Mouse (Mus musculus) layer of hippocampus, postnatal 14 days (tissue): ENCODE results near the gene Ccdc88c. TPM values are rescaled to one million over a fixed set of nuclear protein-coding genes. Genes with fewer than 3 reads are reported as not detected.

Experiments used
- DNase-seq, 2 experiments: peaks; one replicate each; pipeline ENCODE4 v3.0.0; 2021 to 2022; ENCODE audit warnings: low spot score in 2 of 2, mixed read lengths in 1 of 2
- total RNA-seq, 2 experiments: library from RNA; stranded (reverse); gene quantifications; 2 replicates each; pipeline ENCODE4 v1.2.3; 2021

The Ccdc88c gene
- total RNA-seq, 2 experiments from 2014 or later, result 33.5 to 38.3 TPM

DNA sequence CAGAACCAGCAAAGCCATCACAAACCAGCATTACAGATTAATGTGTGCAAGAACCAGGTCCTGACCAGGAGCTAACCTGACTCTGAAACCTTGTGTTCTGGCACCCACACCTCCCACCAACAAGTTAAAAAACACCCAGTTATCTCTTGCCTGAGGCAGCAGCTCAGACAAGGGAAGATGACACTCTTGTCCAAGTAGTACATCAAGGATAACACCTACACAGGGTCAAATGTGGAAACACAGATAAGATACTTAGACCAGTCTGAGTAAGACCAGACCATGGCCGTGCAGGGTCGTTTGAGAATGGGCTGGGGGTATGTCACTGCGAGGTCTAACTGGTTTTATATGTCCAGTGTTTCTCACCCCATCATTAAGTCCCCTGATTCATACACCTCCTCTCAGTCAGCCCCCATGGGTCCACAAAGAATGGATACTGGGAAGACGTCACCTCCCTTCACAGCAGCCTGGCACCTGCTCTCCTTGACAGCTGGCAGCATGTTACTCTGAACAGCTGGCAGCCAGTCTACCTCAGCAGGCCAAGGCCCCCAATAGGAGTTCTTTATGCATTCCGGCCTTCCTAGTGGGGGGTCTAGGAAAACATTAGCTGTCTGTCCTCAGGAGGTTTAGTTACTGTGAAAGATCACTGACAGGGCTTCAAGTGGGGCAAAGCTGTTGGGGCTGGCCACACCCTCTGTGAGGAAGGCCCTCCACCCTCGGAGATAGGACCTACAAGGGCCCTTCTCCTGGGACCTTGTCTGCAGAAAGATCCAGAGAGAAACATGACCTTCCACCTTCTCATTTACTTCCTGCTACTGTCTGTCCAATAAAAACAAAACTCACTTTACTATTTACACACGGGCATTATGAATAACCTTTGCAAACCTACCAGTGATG lies 29.5 kb downstream of the Ccdc88c start:
- no peak for DNase-seq

DNA sequence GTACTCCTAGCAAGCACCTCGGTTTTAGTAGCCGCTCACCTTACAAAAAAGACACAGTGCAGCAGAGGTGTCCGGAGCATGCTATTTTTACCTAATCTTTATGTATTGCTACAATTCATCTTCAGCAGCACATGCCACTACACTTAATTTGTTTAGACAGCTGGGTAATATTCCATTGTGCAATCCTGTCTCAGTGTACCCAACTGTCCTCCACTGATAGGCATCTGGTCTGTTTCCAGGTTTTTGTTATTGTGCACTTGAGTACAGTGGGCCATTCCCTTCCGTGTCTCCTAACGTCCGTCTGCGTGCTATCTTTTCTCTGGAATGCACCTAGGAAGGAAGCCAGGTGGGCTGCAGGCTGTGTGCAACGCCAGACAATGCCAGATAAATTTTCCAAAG lies 30.3 kb downstream of the Ccdc88c start:
- no peak for DNase-seq

- no peak for DNase-seq
Observed at GRCm38 (mm10) chr12:100997830-100998563, 30.9 kb downstream of the Ccdc88c start.

GRCm38 (mm10) chr12:100996378-100996898 lies 32.4 kb downstream of the Ccdc88c start:
- DNase-seq, result no peak

DNA sequence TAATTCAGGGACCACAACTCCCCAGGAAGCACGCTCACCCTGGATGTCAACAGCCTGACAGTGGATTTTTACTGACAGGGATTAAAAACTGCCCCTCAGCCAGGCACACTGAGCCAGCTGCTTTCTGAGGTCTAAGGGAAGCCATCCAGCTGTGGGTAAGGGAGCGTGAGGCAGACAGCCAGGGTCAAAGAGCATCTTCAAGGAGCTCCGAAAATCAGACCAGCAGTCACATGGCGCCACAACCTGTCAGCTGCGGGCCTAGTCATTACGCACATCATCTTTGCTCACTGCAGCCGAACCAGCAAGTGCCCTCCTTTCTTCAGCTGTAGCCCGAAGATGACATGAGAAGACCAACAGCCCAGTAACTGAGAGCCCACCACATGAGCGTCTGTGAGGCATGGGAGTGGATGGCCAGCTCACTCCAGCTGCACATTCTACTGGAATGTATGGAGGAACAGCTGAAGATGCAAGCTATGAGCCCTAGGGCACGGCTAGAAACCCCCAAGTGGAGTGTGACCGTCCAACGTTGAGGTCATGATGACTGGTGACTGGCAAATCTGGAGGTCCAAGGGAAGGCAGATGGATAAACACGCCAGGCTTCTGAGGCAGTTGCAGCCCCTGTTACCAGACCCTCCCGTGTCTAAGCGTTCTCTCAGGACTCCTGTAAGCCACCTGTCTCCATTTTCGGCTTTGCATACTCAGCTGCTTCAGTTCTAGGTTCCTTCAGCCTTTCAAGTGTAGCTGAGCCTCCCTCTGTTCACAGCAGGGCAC lies 33.1 kb downstream of the Ccdc88c start:
- DNase-seq, result no peak

GRCm38 (mm10) chr12:100994140-100995015 lies 34.5 kb downstream of the Ccdc88c start:
- no peak for DNase-seq

DNA sequence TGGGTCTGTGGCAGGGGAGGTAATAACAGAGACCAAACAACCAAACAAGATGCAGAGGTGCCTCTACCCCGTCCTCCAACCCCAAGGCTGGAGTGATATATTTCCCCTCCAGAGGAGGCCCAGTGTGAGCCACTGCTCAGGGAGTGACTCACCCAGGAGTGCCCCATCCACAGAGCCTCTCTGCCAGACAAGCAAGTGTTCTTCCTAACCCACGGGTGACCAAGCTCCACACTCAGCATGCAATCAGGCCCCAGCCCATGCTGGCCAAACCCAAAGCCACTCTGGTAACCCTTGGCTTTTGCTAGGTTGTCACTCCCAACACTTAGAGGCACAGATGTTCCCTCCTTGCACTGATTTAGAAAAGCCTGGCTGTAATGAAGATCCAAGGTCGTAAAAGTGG lies 35.7 kb downstream of the Ccdc88c start:
- DNase-seq, result no peak

DNA sequence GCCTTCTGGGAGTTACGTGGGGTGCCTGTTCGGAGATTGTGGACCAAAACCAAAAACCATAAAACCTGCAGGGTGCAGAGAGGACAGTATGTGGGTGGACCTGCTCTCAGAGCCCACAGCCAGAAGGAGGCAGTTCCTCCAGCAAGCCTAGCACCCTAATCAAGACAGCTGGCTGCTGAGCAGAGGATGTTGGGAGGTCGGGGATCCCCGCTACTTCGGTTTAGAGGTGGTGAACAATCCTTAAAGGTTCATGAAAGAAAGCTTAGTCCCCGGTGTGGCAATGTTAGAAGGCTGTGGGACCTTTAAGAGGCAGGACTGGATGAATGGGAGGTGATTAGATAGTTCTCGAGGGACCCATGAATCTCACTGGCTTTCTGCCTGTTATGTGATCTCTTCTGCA lies 36.4 kb downstream of the Ccdc88c start:
- no peak for DNase-seq

GRCm38 (mm10) chr12:100991119-100991518 lies 37.7 kb downstream of the Ccdc88c start:
- DNase-seq, result no peak

DNA sequence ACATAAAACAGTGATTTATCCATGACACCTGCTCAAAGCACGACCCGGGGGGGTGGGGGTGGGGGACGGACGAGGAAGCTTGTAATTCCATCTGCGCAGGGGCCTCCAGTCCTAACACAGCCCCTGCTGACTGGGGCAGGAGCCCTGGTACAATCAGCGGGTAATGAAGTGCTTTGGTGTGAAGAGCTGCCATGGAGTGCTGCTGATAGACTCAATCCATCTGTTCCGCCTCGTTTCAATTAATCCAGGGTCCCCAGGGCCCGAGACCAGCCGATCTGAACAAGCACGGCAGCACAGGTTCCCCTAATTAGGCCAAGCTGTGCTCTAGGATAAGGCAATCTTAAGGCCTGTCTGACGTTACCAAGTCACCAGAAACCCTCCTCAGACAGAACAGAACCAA lies 38.6 kb downstream of the Ccdc88c start:
- no peak for DNase-seq

DNA sequence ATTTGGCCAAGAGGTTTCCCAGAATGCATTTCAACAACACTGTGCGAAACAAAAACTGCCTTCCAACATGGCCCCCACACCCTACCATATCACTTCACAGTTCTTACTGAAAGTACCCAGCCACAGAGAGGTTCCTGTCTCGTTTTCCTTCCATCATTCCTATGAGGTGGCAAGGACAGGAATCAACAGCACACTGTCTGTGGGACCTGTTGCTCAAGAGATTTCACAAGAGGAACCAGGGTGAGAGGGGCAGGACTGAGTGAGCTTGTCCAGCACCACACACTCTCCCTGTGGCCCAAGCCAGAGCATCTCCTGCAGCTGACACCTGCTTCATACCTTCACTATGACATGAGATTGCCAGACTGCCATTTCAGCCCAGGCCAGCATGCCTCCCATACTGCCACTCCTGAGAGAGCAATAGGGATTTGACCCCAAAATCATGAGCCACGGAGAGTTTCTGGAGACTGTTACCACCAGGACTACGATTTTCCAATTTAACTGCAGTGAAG lies 39.0 kb downstream of the Ccdc88c start:
- DNase-seq, result no peak

DNA sequence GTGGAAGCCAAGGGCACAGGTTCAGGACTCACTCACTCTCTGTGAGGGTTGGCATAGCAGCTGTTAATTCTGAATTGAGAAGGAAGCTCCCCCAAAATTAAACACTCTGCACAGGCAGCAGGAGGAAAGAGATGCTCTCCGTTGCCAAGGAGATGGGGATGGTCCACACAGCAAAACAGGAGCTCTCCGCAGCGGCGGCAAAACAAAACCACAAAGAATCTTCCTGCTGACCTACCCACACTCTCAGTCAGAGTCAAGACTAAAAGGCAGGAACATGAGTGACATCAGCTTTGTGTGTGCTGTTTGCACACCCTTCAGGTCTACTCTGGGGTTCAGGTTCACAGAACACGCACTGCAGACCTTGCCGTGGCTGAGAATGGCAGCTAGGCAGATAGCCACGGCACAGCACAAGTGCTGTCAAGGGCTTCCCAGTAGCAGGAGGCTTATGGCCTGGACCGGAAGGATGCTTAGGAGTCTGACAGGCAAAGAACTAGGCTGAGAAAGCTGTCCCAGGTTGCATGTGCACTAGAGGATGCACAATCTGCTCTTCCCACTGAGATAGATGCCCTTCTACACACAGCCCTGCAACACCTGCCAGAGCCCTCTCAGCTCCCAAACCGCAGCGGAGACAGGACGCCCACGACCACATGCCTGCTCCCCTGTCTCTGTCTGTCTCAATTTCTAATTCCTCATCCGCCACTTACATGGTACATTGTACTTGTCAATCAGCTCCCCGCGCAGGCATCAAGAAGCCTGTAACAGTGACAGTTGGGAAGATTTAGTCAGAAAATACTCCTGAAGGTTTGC lies 40.3 kb downstream of the Ccdc88c start:
- peak; percentile 60 to 84 for DNase-seq

GRCm38 (mm10) chr12:100986423-100986822 lies 42.4 kb downstream of the Ccdc88c start:
- peak; percentile 56 to 61 for DNase-seq

DNA sequence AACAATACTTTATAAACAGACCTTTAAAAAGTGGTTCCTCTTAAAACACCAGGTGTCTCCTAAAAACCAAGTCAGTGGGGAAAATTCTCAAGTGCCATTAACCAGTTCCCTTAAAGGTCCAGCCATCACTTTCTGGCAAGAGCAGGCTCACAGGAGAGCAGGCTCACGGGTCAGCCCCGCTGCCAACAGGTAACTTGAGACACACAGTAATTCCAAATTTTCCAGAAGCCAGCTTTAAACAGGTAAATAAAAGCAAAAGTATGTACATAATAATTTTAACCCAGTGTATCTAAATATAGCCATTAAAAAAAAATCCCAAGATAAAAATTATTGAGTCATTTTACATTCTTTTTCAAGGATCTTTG lies 43.1 kb downstream of the Ccdc88c start:
- DNase-seq, result no peak

GRCm38 (mm10) chr12:100985050-100985792 lies 43.6 kb downstream of the Ccdc88c start:
- DNase-seq, result no peak

- DNase-seq, result peak; percentile 43 to 52
Observed at GRCm38 (mm10) chr12:100983565-100983964, 45.3 kb downstream of the Ccdc88c start.

GRCm38 (mm10) chr12:100982217-100982616 lies 46.6 kb downstream of the Ccdc88c start:
- no peak for DNase-seq

- DNase-seq, result peak in 1 of 2 experiments; percentile 52
Observed at GRCm38 (mm10) chr12:100980551-100981008, 48.3 kb downstream of the Ccdc88c start.
